Mouse (Mus musculus): ENCODE measurements around the gene Cdc37l1.

DNA sequence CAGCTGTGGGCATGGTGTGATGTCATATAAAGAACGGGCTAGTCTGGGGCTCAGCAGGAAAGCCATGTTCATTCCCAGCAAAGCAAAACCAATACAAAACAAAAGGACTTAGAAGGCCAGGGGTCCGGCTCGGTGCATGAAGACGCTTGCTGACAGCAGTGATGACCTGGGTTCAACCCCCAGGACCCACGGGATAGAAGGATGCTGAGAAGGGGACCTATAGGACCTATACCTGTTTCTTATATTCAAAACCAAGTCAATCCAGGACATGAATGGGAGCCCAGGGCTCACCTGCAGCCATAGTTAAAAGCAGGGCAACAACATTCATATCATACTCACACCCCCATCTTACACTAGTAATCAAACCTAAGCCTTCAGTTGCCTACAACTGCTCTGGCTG is 72.9 kb downstream of the Cdc37l1 start:
- TF ChIP-seq POLR2A (IDR thresholded peaks at IDR 0.05; ENCODE audit: borderline replicate concordance, extremely low read depth, low read depth, low read length) (no peak), CTCF (IDR thresholded peaks at IDR 0.05; ENCODE audit: insufficient read depth, low read length) (no peak)
